Mouse (Mus musculus) lung, postnatal 36 days (tissue): ENCODE measurements around the gene Ttc38.

Source experiments
- DNase-seq: peaks from one replicate; pipeline ENCODE4 v3.0.0; 2022; ENCODE audit warnings: mixed read lengths

Gene Ttc38

GRCm38 (mm10) chr15:85897113-85897512, 65.0 kb downstream of the Ttc38 start:
- no peak for DNase-seq

GRCm38 (mm10) chr15:85899396-85899795, 67.3 kb downstream of the Ttc38 start:
- DNase-seq, result peak; percentile 9

GRCm38 (mm10) chr15:85900318-85900717, 68.2 kb downstream of the Ttc38 start:
- no peak for DNase-seq

- no peak for DNase-seq
Observed at GRCm38 (mm10) chr15:85900801-85901200, 68.7 kb downstream of the Ttc38 start.

GRCm38 (mm10) chr15:85902505-85902904, 70.4 kb downstream of the Ttc38 start:
- DNase-seq, result no peak

GRCm38 (mm10) chr15:85903826-85904225, 71.7 kb downstream of the Ttc38 start:
- no peak for DNase-seq
